Mouse (Mus musculus): ENCODE measurements around the gene Dhrs4. TPM values are rescaled to one million over a fixed set of nuclear protein-coding genes. Genes with fewer than 3 reads are reported as not detected.

Gene Dhrs4
- polyA plus RNA-seq, 1 experiment from 2014 or later: 36.5 TPM

GRCm38 (mm10) chr14:55491291-55491833 is 12.8 kb downstream of the Dhrs4 start:
- whole genome bisulfite sequencing: 1% methylated on average over 26 of the region's 30 CpGs
- Histone ChIP-seq H3K27ac (ENCODE audit: low read depth, low read length) (peak overlapping the region; percentile 65), H3K9ac (ENCODE audit: low read length) (peak overlapping the region; percentile 68), H3K4me2 (ENCODE audit: low read depth) (peak overlapping the region; percentile 84), H3K27me3 (ENCODE audit: control insufficient read depth, insufficient read depth, low read length) (no peaks in the 10 kb centered on the region), H3K4me1 (ENCODE audit: control insufficient read depth, insufficient read depth, low read length) (no peaks in the 10 kb centered on the region), H3K9me3 (ENCODE audit: control insufficient read depth, low read length) (no peaks in the 10 kb centered on the region), H3K4me3 (ENCODE audit: low read depth, low read length) (peak overlapping the region; percentile 75), H3K36me3 (ENCODE audit: control insufficient read depth, insufficient read depth, low read length) (no peaks in the 10 kb centered on the region; the same call in 1 of the 2 replicates)
- DNase-seq (ENCODE audit: low spot score): peak; percentile 82
- peak; percentile 75 for ATAC-seq (ENCODE audit: insufficient read depth, low FRiP score, low TSS enrichment)

- Histone ChIP-seq H3K36me3 (ENCODE audit: control insufficient read depth, insufficient read depth, low read length) (no peaks in the 10 kb centered on the region; the same call in 1 of the 2 replicates), H3K4me1 (ENCODE audit: control insufficient read depth, insufficient read depth, low read length) (no peaks in the 10 kb centered on the region), H3K9me3 (ENCODE audit: control insufficient read depth, low read length) (no peaks in the 10 kb centered on the region), H3K27me3 (ENCODE audit: control insufficient read depth, insufficient read depth, low read length) (no peaks in the 10 kb centered on the region), H3K9ac (ENCODE audit: low read length) (no peak overlapping the region), H3K4me2 (ENCODE audit: low read depth) (no peak overlapping the region; the same call in 1 of the 2 replicates), H3K4me3 (ENCODE audit: low read depth, low read length) (peak overlapping the region; percentile 75; the same call in 1 of the 2 replicates), H3K27ac (ENCODE audit: low read depth, low read length) (no peak overlapping the region)
- DNase-seq (ENCODE audit: low spot score): no peak
- ATAC-seq (ENCODE audit: insufficient read depth, low FRiP score, low TSS enrichment): no peak
- WGBS: 33% methylated on average over 3 of the region's 3 CpGs
These were observed 13.5 kb downstream of the Dhrs4 start for GRCm38 (mm10) chr14:55492103-55492502.

GRCm38 (mm10) chr14:55495509-55496240 is 17.1 kb downstream of the Dhrs4 start:
- H3K4me2 ChIP-seq (ENCODE audit: low read depth): no peak overlapping the region
- no peaks in the 10 kb centered on the region for H3K4me1 ChIP-seq (ENCODE audit: control insufficient read depth, insufficient read depth, low read length)
- no peaks in the 10 kb centered on the region for H3K9me3 ChIP-seq (ENCODE audit: control insufficient read depth, low read length)
- no peak for ATAC-seq (ENCODE audit: insufficient read depth, low FRiP score, low TSS enrichment)
- 80% methylated on average over 18 of the region's 20 CpGs for WGBS
- no peak overlapping the region for H3K9ac ChIP-seq (ENCODE audit: low read length)
- DNase-seq (ENCODE audit: low spot score): no peak
- H3K4me3 ChIP-seq (ENCODE audit: low read depth, low read length): no peak overlapping the region
- no peak overlapping the region for H3K27ac ChIP-seq (ENCODE audit: low read depth, low read length)
- no peaks in the 10 kb centered on the region; the same call in 1 of the 2 replicates for H3K36me3 ChIP-seq (ENCODE audit: control insufficient read depth, insufficient read depth, low read length)
- no peaks in the 10 kb centered on the region for H3K27me3 ChIP-seq (ENCODE audit: control insufficient read depth, insufficient read depth, low read length)

DNA sequence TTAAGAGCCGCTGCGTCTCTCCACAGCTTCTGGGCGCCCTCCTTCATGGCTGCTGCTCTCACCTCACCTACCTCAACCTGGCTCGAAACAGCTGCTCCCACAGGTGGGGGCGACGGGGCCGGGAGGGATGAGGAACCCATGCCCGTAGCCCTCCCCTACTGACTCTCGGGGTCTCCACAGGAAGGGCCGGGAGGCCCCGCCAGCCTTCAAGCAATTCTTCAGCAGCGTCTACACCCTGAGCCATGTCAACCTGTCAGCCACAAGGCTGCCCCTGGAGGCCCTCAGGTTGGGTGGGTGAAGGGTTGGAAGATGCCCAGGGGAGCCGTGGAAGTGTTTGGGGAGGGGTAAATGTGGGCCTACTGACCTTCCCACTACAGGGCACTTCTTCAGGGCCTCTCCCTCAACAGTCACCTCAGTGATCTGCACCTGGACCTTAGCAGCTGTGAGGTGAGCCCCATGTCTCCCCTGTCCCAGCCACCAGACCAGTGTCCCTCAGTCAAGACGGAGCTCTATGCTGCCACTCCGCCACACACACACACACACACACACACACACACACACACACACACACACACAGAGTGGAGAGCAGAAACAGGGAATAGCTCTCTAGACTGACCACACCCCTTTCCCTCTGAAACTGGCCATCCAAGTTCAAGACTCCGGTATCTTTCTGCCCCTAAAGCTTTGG is 18.3 kb downstream of the Dhrs4 start:
- no peak for DNase-seq (ENCODE audit: low spot score)
- H3K9ac ChIP-seq (ENCODE audit: low read length): no peak overlapping the region
- no peak overlapping the region for H3K27ac ChIP-seq (ENCODE audit: low read depth, low read length)
- ATAC-seq (ENCODE audit: insufficient read depth, low FRiP score, low TSS enrichment): peak; percentile 38; the same call in 1 of the 2 replicates
- H3K36me3 ChIP-seq (ENCODE audit: control insufficient read depth, insufficient read depth, low read length): no peaks in the 10 kb centered on the region; the same call in 1 of the 2 replicates
- no peaks in the 10 kb centered on the region for H3K9me3 ChIP-seq (ENCODE audit: control insufficient read depth, low read length)
- H3K4me2 ChIP-seq (ENCODE audit: low read depth): no peak overlapping the region
- H3K27me3 ChIP-seq (ENCODE audit: control insufficient read depth, insufficient read depth, low read length): no peaks in the 10 kb centered on the region
- no peaks in the 10 kb centered on the region for H3K4me1 ChIP-seq (ENCODE audit: control insufficient read depth, insufficient read depth, low read length)
- H3K4me3 ChIP-seq (ENCODE audit: low read depth, low read length): no peak overlapping the region
- WGBS: 74% methylated on average over 16 of the region's 16 CpGs

DNA sequence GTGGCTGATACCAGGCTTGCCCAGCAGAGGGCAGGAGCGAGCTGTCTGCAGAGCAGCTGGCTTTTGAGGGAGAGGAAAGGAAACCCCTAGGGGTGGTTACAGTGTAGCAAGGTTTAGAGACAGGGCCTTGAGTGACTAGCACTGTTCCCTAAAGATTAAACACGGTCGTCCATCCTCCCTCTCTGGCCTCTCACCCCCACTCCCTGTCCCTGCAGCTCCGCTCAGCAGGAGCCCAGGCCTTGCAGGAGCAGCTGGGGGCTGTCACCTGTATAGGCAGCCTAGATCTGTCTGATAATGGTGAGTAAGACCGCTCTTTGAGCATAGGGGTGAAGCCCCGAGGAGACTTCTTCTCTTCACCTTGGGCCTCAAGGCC is 18.9 kb downstream of the Dhrs4 start:
- Histone ChIP-seq H3K9me3 (ENCODE audit: control insufficient read depth, low read length) (no peaks in the 10 kb centered on the region), H3K4me1 (ENCODE audit: control insufficient read depth, insufficient read depth, low read length) (no peaks in the 10 kb centered on the region), H3K27ac (ENCODE audit: low read depth, low read length) (no peak overlapping the region), H3K9ac (ENCODE audit: low read length) (no peak overlapping the region), H3K27me3 (ENCODE audit: control insufficient read depth, insufficient read depth, low read length) (no peaks in the 10 kb centered on the region), H3K36me3 (ENCODE audit: control insufficient read depth, insufficient read depth, low read length) (no peaks in the 10 kb centered on the region; the same call in 1 of the 2 replicates), H3K4me3 (ENCODE audit: low read depth, low read length) (no peak overlapping the region), H3K4me2 (ENCODE audit: low read depth) (no peak overlapping the region)
- WGBS: 37% methylated on average over 6 of the region's 6 CpGs
- ATAC-seq (ENCODE audit: insufficient read depth, low FRiP score, low TSS enrichment) (peak; percentile 46; the same call in 1 of the 2 replicates), DNase-seq (ENCODE audit: low spot score) (peak; percentile 88)

DNA sequence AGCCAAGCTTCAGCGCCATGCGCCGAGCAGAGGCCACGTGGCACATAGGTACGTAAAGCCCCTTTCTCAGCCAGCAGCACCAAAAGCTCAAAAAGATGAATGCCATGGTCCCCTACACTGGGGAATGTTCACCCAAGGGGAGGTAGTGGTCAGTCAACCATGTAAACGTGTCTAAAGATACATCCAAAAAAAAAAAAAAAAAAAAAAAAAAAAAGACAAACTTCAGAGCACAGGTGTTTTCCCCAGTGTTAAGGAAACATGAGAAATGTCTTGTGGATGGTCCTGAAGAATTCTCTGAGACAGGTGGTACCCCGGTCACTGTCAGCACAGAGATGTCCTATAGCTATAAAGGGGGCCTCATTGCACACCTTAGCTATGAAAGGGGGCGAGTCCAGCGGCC is 27.1 kb downstream of the Dhrs4 start:
- Histone ChIP-seq H3K36me3 (ENCODE audit: control insufficient read depth, insufficient read depth, low read length) (no peaks in the 10 kb centered on the region), H3K4me2 (ENCODE audit: low read depth) (no peak overlapping the region), H3K27me3 (ENCODE audit: control insufficient read depth, insufficient read depth, low read length) (no peaks in the 10 kb centered on the region), H3K9me3 (ENCODE audit: control insufficient read depth, low read length) (no peaks in the 10 kb centered on the region), H3K27ac (ENCODE audit: low read depth, low read length) (no peak overlapping the region), H3K9ac (ENCODE audit: low read length) (no peak overlapping the region; the same call in 1 of the 2 replicates), H3K4me1 (ENCODE audit: control insufficient read depth, insufficient read depth, low read length) (no peaks in the 10 kb centered on the region), H3K4me3 (ENCODE audit: low read depth, low read length) (no peak overlapping the region)
- WGBS: 88% methylated on average over 9 of the region's 9 CpGs
- DNase-seq (ENCODE audit: low spot score) (no peak), ATAC-seq (ENCODE audit: insufficient read depth, low FRiP score, low TSS enrichment) (no peak)

- Histone ChIP-seq H3K27ac (ENCODE audit: low read depth, low read length) (no peak overlapping the region), H3K27me3 (ENCODE audit: control insufficient read depth, insufficient read depth, low read length) (no peaks in the 10 kb centered on the region), H3K4me1 (ENCODE audit: control insufficient read depth, insufficient read depth, low read length) (no peaks in the 10 kb centered on the region), H3K9ac (ENCODE audit: low read length) (no peak overlapping the region), H3K4me2 (ENCODE audit: low read depth) (no peak overlapping the region), H3K36me3 (ENCODE audit: control insufficient read depth, insufficient read depth, low read length) (no peaks in the 10 kb centered on the region), H3K9me3 (ENCODE audit: control insufficient read depth, low read length) (no peaks in the 10 kb centered on the region), H3K4me3 (ENCODE audit: low read depth, low read length) (no peak overlapping the region)
- DNase-seq (ENCODE audit: low spot score) (no peak), ATAC-seq (ENCODE audit: insufficient read depth, low FRiP score, low TSS enrichment) (no peak)
- WGBS: 53% methylated on average over 7 of the region's 7 CpGs
These were observed 29.2 kb downstream of the Dhrs4 start for GRCm38 (mm10) chr14:55507801-55508200.

- 83% methylated on average over 10 of the region's 10 CpGs for WGBS
- DNase-seq (ENCODE audit: low spot score): no peak
- no peaks in the 10 kb centered on the region for H3K4me1 ChIP-seq (ENCODE audit: control insufficient read depth, insufficient read depth, low read length)
- no peak overlapping the region for H3K9ac ChIP-seq (ENCODE audit: low read length)
- ATAC-seq (ENCODE audit: insufficient read depth, low FRiP score, low TSS enrichment): no peak
- no peak overlapping the region for H3K27ac ChIP-seq (ENCODE audit: low read depth, low read length)
- H3K4me2 ChIP-seq (ENCODE audit: low read depth): no peak overlapping the region
- H3K27me3 ChIP-seq (ENCODE audit: control insufficient read depth, insufficient read depth, low read length): no peaks in the 10 kb centered on the region
- no peaks in the 10 kb centered on the region for H3K36me3 ChIP-seq (ENCODE audit: control insufficient read depth, insufficient read depth, low read length)
- H3K9me3 ChIP-seq (ENCODE audit: control insufficient read depth, low read length): no peaks in the 10 kb centered on the region
- H3K4me3 ChIP-seq (ENCODE audit: low read depth, low read length): no peak overlapping the region
These were observed 31.0 kb downstream of the Dhrs4 start for GRCm38 (mm10) chr14:55509540-55509939.

Measured in neural tube, embryonic 11.5 days (tissue).